Mouse (Mus musculus) adrenal gland, postnatal 14 days (tissue): ENCODE measurements around the gene Spz1. TPM values are rescaled to one million over a fixed set of nuclear protein-coding genes. Genes with fewer than 3 reads are reported as not detected.
A peak's percentile ranks its signal among the peaks of the same experiment; 100 is the strongest.
"Not testable (repeated sequence)": the region's sequence is repeated elsewhere in the genome, so short reads cannot be mapped to it uniquely, and the experiment has no call there.

ENCODE experiments used
- DNase-seq: peaks from one replicate; pipeline ENCODE4 v3.0.0; 2021; ENCODE audit warnings: mixed read lengths
- long read RNA-seq, 2 experiments: library from polyadenylated mRNA; stranded (forward); transcript quantifications; one replicate each; pipeline ENCODE4 v2.0.0; 2021
- total RNA-seq: library from RNA; stranded (reverse); gene quantifications from 2 replicates; pipeline ENCODE4 v1.2.3, GENCODE M21; 2021

Gene Spz1
- not detected in 2 replicates for total RNA-seq
- long read RNA-seq, experiment 1, result 0 reads
- long read RNA-seq, experiment 2, result 0 reads

DNA sequence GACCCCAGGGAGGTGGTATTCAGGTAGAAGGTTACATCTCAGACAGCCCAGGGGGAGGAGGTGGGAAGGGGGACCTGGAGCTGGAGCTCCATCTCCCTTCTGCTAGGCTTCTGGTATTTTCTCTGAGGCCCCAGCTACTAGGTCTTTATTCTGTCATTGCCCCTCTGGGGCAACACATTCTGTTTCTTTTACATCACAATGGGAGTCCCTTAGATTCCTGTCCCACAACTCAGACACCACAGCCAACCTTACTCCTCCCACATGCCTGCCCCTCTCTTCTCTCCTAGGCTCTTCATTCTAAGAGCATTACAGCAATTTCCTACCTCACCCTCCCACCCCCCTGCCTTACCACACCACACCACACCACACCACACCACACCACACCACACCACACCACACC is at the start of gene Spz1:
Spz1 (minus strand) TSS at position 101 of the 400 bp plus-strand sequence.
- DNase-seq, result no peak

DNA sequence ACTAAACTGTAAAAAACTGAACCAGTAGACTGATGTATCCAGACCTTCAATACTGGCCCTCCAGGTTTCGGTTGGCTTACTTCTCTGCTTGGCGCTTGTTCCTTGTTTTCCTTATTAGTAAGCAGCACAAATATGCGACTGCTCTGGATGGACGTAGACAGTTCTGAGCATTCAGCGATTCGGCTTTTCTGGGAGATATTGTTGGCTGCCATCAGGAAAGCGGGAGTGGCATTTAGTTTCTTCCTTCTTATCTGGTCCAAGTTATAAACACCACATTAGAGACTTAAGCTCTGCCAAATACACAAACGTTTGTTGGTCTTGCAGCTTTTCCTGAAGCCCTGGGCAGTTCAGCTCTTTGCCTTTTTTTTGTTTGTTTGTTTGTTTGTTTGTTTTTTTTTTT is 40.5 kb upstream of the Spz1 start:
- no peak for DNase-seq

DNA sequence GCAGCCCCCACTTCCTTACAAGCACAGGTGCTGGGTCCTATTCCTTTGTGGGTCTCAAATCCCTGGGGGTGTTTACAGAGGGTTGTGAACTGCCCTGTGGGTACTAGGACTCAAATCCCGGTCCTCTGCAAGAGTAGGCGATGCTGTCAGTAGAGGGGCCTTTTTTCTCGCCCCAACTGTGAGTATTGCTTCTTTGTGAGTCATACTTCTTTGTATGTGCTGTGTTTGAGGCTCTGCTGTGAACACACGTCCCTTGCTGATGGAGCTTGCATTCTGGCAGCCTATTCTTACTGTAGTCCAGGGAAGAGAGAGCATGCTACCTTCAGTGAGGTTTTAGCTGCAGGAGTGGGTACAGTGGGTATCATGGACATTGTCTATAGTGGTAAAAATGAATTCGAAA is 39.2 kb upstream of the Spz1 start:
- no peak for DNase-seq

DNA sequence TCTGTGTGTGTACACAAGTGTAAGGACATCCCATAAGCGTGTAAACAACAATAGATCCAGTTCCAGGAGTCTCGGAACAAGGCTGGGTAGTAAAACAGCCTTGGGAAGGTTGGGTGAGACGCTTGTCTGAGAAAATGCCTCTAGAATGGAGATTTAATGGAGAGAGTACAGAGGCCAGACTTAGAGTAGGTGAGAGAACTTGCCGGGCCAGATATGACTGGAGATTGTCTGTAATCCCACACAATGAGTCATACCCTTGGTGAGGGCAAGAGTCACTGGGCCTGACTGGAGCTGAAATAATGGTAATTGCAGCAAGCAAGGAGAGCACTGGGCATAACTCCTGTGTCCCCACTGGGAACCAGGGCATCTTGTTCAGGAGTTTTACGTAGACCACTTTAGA is 37.1 kb upstream of the Spz1 start:
- peak; percentile 37 for DNase-seq

DNA sequence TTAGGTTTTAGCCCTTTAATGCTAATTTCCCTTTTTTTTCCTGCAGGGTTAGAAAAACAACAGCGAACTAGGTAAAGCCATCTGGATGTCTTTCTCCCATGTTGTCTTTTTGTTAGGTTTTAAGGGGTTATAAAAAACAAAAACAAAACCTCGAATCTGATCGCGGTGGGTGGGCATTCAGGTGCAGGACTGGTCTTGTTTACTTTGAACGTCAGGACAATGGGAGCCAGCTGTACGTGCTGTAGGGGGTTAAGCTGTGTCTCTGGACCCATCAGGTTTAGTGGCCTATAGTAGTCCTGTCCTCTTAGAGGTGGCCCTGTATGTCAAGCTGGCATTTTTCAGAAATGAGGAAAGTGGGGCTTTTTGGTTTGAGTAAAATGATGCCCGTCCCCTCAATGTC is 35.9 kb upstream of the Spz1 start:
- no peak for DNase-seq

DNA sequence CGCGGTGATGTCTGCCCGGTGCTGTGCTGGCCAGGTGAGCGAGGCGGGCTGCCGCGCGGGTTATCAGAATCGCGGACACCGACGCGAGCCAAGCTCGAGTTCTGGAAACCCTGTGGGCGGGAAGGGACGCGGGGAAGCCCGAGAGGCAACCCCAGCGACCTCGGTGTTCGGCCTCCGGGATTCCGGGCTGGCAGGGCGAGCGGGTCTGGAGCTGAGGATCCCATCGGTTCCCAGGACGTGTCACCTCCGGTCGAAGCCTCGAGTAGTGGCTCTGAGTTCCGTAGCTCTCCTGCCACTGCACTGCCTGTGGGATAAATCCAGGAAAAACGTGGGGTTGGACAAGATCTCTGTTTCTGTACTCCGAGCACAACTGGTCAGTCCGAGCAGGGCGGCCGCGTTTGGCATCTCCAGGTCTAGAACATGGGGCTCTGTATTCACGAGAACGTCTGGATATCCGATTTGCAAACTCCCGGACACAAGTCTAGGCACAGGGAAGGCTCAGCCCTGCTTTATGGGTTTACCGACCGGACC is 35.3 kb upstream of the Spz1 start:
- no peak for DNase-seq

DNA sequence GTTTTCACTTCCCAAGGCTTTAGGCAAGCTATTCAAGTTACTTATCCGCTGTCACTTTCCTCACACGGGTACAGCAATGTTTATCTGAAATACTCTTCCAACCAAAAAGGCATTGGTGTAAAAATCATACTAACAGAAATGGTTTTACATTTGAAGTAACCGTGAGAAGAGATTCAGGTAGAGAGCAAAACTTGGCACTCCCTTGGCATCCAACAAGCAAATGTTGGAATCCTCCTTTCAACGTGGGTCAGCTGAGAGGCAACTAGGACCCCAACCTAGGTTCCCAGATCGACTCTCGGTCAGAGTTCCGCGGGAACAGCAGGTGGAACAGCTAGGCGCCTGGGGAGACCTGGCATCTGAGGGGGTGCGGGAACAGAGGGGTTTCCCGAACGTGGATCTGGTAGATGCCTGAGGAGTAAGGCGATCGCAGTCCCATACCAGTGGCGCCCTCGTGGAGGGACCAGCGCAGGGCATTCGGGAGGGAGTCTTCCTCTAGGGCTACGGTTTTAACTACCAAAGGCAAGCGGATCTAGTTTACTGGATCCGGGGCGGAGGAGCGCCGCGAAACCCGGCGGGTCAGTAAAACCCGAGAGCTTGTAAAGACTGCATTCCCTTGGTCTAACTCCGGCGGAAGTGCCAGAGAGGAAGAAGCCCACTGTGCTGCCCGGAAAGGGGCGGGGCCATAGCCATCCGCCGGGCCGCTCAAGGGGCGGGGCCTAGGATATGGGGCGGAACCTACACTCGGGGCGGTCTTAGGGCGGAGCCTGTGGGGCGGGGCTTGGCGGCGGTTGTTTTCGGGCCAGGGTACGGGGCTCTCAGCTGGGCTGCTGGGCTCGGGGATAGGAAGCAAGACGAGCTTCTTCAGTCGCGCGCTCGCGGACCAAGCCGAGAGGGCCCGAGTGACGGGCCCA is 34.6 kb upstream of the Spz1 start, which contains the start of gene Serinc5:
Serinc5 (plus strand) TSS at position 781 of the 911 bp plus-strand sequence.
- peak; percentile 99 for DNase-seq

DNA sequence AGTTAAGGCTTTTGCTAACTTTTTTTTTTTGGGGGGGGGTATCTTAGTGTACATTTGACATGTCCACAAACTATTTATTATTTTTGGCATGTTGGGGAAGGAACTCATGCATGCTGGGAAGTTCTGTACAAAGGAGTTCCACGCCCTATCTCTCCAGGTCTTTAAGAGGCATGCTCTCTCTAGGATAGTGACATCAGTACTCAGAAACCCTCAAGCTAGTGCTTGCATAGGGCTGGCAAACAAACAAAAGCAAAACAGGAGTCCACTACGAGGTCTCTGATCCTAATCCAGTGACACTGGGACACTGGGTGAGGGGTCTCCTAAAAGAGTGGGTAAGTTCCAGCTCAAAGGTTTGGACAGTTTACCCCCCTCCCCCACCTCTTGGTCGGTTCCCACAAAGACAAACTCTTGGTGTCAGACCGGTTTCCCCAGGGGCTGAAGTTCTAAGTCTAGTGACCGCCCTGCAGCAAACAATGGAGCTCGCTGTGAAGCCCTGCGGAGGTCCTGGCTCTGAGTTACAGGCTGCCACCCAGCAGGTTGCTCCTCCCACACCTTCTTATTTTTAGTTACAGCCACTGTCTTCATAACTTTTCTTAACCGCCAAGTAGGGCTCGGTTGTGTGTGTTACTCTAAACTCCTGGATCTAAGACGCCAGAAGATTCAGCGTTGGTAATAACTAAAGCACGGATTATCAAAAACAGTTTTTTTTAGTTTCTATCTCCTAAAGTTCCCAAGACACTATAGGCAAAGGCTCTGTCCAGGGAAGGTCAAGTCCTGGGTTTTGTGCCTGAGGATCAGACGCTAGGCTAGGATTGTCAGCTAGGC is 33.7 kb upstream of the Spz1 start:
- DNase-seq, result peak; percentile 60

DNA sequence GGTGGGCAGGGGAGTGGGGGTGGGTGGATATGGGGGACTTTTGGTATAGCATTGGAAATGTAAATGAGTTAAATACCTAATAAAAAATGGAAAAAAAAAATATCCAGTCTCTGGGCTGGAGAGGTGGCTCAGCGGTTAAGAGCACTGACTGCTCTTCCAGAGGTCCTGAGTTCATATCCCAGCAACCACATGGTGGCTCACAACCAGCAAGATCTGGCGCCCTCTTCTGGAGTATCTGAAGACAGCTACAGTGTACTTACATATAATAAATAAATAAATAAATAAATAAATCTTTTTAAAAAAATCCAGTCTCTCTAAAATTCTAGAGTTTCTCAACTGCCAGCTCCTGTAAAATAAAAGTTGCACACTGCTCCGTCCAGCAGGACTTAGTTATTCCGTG is 29.3 kb upstream of the Spz1 start:
- DNase-seq, result not testable (repeated sequence)

DNA sequence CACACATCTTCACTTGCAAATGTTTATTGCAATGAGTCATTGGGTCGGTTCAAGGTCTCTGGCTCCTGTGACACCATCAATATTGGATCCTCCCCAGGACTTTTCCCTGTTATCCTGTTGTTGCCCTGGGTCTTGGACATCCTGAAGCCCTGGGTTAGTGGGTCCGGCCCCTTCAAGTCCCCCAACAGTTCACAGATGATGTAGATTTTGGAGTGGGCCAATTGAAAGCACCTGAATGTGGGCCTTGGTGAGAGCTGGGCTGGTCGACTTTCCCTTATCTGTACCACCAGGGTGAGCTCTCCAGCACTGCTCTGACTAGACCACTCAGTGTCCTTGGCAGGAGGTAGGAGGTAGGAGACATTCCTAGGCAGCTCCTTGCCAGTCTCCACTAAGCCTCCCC is 19.5 kb upstream of the Spz1 start:
- DNase-seq, result peak; percentile 62

DNA sequence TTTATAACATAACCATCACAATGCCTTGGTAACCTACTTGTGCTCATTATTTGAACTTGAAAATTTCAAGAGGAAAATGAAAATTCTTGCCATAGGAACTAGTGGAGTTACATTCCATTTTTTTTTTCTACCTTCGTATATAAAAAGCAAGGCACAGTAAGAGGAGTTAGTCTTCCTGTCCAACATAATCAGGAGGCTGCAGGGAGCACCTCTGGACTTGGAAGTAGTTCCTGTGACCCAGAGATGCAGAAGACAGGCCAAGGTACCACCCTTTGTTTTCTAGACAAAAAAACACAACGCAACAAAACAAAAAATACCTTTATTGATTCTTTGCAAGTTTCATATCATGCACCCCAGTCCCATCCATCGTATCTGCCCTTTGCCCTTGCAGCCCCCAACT is 18.9 kb upstream of the Spz1 start:
- DNase-seq, result no peak

DNA sequence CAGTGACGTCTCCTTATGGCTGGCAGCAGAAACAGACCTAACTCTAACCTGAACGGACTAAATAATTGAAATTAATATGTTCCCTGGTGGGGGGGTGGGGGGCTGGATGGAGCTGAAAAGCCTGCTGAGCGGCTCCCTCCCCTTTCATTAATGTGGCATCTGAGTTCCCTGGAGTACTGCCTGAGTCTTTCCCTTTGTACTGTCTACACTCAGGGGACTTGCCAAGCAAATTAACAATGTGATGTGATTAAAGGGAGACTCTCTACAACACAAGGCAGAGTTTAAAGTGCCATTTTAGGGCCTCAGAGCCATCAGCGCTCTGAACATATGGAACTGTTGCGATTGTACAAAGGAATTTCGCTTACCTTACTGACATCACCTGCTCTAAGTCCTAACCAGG is 18.5 kb upstream of the Spz1 start:
- DNase-seq, result no peak

DNA sequence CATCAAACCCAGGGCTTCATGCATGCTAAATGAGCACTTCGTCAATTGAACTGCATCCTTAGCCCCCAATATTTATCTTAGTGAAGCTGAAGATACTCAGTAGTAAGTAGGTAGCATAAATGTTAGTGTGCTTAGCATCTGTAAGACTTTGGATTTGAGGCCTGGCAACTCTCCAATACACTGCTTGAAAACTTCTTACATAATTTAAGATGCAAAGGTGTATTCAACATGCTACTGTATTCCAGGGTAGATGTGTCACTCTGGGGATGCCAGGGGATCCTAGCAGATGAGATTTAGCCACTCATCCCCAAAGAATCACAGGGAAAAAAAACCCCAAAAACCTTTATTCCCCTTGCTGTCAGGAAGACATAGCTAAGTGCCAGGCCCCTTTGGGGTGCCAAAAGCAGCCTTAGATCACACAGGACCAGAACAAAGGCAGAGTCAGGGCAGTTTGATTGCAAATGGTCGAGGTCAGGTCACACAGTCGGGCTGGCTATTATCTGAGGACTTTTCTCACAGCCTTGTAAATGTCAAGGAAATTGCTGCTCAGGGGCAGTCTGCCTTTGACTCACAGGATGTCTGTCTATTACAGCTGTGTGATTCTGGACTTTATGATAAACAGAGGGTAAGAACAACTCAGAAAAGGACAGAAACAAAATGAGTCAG is 17.9 kb upstream of the Spz1 start:
- DNase-seq, result peak; percentile 56

DNA sequence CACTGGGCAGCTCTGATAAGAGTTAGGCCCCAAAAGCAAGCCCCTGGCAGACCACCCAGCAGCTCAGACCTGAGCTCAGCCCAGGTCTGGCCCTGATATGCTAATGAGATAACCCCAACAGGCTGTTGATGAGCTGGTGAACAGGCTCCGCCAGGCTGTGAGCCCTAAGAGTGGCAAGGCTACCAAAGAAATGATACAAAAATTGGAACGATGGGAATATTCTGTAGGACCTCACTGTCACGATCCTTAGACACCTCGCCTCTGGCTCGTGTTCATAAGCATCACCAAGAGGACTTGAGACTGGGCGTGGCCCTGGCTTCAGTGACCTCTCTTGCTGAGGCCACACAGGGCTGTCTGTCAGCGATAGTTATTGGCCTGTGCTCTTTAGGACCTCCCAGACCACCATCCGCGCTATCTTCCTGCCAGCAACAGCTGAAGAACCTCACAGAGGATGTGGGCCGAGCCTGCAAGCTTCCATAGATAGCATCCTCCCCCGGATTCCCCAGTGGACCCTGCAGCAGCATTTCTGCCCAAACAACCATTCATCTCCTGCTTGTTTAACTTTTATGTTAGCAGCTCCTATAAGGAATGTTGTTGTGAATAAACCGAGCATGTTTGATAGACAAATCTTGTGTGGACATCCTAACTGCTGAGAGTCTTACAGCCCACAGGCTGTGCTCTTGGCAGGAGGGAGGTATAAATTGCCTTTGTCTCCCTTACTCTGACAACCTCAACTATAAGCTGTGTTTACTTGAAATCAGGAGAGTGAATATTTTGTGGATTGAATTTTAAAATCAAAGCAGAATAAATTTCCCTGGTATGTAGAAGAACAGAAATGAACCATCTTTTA is 17.0 kb upstream of the Spz1 start:
- DNase-seq, result peak; percentile 34

DNA sequence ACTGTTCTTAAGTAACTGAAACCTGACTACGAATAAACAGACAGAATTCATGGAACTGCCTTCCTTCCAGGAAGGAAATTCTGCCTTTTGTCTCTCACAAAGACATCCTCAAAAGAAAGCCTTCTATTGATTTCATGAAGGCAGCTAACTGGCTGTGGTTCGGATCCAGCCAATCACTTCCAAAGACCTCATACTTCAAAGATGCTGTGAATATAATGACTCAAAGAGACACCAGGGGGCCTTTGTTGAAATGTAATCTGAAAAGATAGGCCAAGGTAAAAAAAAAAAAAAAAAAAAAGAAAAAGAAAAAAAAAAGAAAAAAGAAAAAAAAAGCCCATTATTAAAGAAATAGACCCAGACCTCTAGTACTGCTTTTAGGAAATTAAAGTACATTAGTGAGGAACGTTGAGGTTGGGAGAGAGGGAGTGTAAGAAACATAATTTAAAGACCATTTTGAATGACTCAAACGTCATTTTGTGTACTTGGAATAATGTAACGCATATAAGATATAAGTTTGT is 16.4 kb upstream of the Spz1 start:
- DNase-seq, result no peak

DNA sequence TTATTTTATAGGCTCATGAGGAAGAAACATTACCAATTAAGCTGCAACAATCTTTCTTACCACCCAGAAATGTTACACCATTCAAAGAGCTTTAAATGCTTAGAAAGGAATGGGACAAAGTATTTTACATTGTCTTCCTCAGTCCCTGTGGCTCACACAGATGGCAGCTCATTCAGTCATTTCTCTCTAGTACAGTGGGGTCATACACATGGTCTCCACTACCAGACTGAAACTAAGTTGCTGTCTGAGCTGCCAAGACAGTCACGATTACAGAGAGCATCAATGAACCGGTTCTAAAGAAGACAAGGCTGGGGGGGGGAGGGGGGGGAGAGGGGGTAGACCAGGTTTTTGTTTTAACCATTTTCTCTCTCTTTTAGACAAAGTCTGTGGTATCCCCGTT is 15.3 kb upstream of the Spz1 start:
- DNase-seq, result no peak

DNA sequence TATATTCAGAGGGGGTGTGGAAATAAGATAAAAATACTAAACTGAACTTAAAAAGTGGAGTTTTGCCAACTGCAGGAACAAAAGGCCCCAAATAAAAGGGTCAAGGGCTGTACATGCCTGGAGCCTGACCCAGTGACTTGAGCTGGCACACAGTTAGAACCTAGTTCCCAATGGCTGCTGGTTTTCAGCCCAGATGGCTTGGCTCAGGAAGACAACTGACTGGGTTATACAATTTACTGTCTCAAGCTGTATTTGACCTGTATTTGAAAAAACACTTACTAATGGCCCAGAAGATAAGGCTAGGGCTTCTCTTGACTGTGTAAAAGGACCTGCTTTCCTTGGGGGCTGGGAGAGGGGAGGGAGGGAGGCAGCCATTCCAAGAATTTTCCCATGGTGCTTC is 13.3 kb upstream of the Spz1 start:
- DNase-seq, result peak; percentile 42

DNA sequence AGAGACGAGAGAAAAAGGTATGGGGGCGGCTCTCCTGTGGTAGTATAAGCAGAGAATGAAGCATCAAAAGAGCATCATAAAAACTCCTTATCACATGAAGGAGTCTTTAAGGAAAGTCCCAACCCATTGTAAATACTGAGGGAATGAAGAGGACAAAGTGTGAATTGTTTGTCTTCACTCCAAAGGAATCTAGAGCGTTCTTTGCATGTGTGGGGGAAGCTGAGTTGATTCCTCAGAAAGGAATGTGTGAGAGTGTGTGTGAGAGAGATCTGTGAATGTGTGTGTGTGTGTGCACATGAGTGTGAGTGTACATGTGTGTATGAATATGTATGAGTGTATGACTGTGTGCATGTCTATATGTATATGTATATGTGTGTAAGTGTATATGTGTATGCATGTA is 12.7 kb upstream of the Spz1 start:
- no peak for DNase-seq

DNA sequence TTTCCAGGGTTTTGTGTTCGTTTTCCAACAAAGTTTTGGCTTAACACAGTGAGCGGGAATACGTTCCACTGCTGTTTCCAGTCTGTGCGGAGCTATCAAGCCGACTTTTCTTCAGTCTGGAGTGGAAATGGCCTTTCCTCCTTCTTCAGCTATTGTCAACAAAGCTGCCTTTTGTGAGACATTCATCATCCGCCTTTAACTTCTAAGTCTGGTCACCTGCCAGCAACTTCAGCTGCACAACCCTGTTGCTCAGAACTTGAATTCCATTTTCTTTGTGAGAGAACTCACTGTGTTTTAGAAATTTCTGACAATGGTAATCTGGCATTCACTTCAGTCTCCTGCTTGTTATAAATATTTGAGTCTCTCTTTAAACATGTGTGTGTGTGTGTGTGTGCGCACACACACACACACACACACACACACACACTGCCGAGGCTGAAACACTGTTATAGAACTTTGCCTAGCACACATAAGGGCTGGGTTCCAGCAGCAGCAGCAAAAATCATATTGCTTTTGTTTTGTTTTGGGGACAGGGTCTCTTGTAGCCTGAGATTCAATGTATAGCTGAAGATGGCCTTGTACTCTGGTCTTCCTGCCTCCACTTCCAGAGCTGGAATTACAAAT is 8.2 kb upstream of the Spz1 start:
- DNase-seq, result peak; percentile 41

DNA sequence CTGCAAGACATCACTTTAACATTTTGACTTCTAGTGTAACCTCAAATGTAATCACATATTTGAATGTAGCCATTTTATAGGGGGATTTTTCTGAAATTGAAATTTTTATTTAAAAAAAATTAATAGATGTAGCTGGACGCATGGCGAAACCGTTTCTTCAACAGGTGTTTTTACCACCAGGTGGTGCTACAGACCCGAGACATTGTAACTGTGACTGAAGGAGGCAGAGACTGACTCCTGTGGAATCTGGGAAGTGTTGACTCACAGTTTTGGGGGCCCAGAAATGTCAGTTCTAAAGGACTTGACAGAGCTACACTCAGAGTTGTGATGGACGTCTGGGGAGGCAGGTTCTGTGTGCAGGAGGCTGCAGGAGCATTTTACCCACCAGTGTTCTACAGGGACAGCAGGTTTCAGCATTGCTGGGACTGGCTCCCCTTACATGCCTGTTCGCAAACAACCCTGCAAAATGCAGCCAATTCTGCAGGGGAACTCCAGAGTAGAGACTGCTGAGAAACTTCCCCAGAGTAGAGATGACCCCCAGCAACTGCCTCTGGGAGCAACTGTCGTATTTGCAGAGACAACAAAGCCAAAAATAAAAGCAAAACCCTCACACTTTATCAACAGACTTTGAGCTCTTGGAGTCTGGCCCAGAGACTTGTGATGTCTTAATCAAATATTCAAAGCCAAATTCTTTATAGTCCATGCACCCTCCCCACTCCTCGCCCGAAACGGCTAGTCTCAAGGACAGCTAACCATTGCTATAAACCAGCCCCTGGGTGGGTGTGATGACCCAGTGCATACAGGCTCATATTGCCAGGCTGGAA is 4.5 kb upstream of the Spz1 start:
- peak; percentile 88 for DNase-seq
